Mouse (Mus musculus) regulatory T cell (primary cell): Measurements from ENCODE around the gene Gpr34.

ENCODE experiments used
- in situ Hi-C: fragments of 300-600 bp; cut with MboI, MseI; formaldehyde crosslinking; loops from one replicate; pipeline ENCODE4 v1.15.1; 2025; ENCODE audit warnings: high pct_unique_total_duplicates

Gpr34 gene

GRCm38 (mm10) chrX:13631599-13632283, at the start of gene Gpr34:
Gene Gpr34, plus strand, starts transcription at chrX:13632089.
- in situ Hi-C loops = no loop called here

DNA sequence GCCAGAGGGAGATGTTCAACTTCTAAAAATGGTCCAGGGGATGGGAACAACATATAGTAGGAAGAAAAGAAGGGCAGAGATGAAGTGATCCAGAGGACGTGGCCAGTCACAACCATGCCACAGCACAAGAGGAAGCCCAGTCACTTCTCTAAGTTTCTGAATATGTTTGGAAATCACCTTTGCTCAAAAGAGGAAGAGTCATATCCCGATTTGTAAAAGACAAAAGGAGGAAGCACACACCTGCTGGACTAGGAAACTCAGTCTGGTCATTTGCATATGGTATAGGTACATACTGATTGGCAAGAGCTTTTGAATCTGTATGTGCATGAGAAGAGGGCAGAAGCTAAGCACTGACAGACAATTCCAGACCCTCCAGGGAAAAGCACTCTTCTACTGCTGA, 32.5 kb upstream of the Gpr34 start:
- in situ Hi-C loops = no loop called here

- in situ Hi-C loops = no loop called here
Measured at GRCm38 (mm10) chrX:13599966-13600365, 31.9 kb upstream of the Gpr34 start.

DNA sequence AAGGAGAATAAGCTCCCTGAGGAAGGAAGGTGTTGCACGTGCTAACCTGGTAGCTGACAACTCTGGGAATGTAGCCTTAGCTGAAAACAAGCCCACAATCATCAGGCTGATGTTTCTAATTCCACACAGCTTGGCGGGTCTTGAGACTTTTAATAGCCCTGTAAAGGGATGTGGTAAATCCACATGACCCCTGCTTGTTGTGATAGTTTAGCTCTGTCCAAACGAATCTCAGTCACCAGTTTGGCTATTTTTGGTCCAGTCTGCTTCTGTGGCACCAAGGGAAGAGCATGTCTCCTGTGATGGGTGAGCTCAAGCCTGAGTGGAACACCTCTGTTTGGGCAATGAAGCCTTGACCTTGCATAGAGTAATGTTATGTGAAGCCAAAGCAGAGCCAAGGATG, 25.1 kb upstream of the Gpr34 start:
- in situ Hi-C loops = no loop called here

GRCm38 (mm10) chrX:13607752-13608151, 24.1 kb upstream of the Gpr34 start:
- in situ Hi-C loops = no loop called here

GRCm38 (mm10) chrX:13611114-13611513, 20.8 kb upstream of the Gpr34 start:
- in situ Hi-C loops = no loop called here

GRCm38 (mm10) chrX:13612115-13612514, 19.8 kb upstream of the Gpr34 start:
- in situ Hi-C loops = no loop called here

- in situ Hi-C loops = no loop called here
Measured at GRCm38 (mm10) chrX:13616726-13617125, 15.2 kb upstream of the Gpr34 start.

DNA sequence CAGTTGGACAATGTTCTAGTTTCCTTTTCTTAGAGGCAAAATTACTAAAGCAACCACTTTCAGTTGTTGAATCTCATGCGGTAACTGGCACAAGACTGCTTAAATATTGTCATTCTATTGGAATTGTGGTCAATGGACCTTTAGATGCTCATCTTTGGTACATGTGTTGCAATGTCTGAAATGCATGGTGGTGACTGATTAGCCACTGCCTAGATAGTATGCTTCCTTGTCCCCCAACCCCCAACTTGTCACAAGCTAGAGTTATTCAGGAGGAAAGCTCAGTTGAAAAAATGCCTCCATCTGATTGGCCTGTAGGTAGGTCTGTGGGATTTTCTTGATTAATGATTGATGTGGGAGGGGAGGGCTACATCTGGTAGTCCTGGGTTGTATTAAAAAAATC, 14.6 kb upstream of the Gpr34 start:
- in situ Hi-C loops = no loop called here

GRCm38 (mm10) chrX:13618476-13618875, 13.4 kb upstream of the Gpr34 start:
- in situ Hi-C loops = no loop called here

- in situ Hi-C loops = no loop called here
Measured at GRCm38 (mm10) chrX:13621473-13621872, 10.4 kb upstream of the Gpr34 start.

DNA sequence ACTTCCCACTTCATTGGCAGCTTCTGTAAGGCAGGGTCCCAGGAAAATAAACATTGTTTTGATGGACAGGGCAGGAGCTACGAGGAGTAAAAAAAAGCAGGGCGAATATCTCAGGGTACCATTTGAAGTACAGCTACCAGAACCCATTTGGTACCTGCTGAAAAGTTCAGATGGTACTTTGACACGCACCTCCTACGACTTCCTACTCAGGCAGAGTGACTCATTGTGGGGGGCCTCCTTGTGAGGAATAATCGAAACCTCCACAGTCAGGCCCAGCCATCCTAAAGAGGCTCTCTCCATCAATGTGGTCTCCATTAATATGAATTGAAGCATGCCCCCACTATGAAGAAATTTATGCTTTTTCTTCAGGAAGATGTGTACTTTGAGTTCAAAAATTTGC, 9.2 kb upstream of the Gpr34 start:
- in situ Hi-C loops = no loop called here

DNA sequence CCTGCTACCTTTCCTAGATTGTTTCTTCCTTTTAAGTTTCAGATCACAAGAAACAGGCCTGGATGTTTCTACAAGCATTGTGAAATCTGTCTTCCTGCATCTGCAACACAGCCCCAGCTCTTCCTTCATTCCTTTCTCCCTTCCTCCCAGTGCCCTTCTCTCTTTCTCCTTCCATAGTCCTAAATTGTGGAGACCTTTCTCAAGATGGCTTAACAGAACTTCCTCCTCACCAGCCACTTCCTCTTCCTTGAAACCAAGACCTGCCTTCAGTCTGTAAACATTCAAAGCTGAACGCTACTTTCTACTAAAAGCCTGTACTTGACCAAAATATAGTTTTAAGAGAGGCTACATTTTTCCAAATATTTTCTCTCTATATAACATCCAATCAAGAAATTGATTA, 4.5 kb downstream of the Gpr34 start:
- in situ Hi-C loops = no loop called here

GRCm38 (mm10) chrX:13638894-13639293, 7.0 kb downstream of the Gpr34 start:
- in situ Hi-C loops = no loop called here

GRCm38 (mm10) chrX:13651889-13652288, 20.0 kb downstream of the Gpr34 start:
- in situ Hi-C loops = loop anchor here (5.0 to 10.0 kb wide), 2 partner anchors 77 to 185 kb away; partner anchors contain the start of gene Nyx

DNA sequence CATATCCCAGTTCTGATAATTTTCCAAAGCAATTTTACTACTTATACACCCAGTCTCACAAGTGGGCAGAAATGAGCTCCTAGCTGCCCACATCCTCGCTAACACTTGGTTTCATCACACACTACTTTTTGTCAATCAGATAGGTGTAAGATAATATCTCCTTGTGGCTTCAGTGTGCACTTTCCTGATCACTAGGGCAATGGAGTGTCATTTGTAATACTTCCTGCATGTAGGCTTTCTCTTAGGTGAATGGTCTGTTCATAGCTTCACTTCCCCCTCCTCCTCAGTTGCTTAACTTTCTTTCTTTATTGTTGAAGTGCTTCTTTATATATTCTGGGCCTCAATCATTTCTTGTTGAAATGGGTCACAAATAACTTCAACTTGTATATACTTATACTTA, 20.4 kb downstream of the Gpr34 start:
- in situ Hi-C loops = loop anchor here (5.0 to 10.0 kb wide), 2 partner anchors 77 to 185 kb away; partner anchors contain the start of gene Nyx

GRCm38 (mm10) chrX:13655005-13655421, 23.1 kb downstream of the Gpr34 start:
- in situ Hi-C loops = loop anchor here (5.0 to 10.0 kb wide), 2 partner anchors 80 to 443 kb away; no protein-coding TSS in a partner anchor

DNA sequence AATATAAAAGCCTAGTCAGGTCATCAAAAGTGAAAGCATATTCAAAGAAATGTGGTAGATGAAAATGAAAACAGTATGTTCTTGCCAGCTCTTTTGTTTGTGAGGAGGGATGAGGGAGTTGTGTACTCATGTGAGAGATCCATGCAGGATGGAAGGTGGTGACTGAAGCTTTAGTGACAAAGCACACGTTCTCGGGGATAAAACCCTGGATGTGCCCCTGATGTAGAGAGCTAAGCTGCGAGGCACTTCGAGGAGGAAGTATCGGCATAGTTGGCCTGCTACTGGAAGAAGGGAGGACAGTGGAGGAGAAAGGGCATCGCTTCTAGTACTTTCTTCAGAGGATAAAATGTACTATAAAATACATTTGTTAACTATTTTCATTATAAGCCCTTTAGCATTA, 24.0 kb downstream of the Gpr34 start:
- in situ Hi-C loops = loop anchor here (5.0 to 10.0 kb wide), 2 partner anchors 81 to 444 kb away; no protein-coding TSS in a partner anchor

GRCm38 (mm10) chrX:13656721-13657120, 24.8 kb downstream of the Gpr34 start:
- in situ Hi-C loops = loop anchor here (5.0 to 10.0 kb wide), 2 partner anchors 82 to 444 kb away; no protein-coding TSS in a partner anchor

DNA sequence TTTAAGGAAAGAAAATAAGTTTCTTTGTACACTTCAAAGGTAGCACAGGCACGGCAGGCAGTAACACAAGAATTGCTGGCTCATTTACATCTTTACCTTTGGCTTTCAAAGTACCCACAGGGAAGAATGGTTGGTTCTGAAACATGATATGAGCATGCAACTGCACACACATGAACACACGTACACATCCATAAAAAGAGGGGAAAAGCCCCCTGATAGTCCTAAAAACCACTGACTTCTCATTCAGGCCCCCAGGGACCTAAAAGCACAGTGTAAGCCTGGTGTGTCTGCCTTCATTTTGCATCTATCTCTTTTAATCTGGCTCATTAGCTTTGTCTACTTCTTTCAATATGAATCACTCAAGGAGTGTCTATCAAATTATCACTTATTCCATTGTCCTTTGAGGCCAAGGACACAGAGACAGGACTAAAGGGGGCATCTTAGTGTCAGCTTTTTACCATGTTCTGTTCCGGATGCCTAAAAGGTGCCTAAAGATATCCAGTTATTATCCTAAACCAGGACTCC, 26.8 kb downstream of the Gpr34 start:
- in situ Hi-C loops = loop anchor here (5.0 to 10.0 kb wide), 2 partner anchors 84 to 446 kb away; no protein-coding TSS in a partner anchor

DNA sequence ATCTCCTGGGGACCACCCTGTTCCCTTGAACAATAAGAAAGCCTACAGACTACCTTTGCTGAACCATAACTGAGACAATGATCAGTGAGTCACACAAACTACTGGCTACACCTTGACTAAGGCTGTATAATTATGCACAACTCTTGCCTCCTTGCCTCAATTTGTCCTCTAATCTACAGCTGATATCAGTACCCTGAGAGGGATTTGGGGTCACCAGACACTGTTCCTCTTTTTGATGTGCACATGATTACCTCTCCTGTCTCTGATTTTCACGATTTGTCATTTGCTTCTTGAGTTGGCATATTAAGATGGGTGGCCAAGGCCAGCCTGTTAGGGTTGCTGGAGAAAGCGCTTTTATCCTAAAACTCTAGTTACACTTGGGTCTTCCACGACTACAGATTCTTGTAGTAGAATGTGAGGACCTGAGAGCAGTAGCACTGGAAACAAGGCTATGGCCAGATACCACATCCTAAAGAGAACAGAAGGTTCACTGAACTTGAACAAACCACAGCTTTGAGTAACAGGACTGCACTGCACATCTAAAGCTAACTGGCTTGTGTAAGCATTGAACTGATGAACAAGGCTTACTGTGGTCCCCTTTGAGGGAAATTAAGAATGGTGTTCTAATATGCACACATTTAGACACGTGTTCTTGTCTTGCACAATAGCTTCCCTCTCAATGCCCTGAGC, 27.5 kb downstream of the Gpr34 start:
- in situ Hi-C loops = loop anchor here (5.0 to 10.0 kb wide), 2 partner anchors 85 to 447 kb away; no protein-coding TSS in a partner anchor

GRCm38 (mm10) chrX:13661063-13661462, 29.2 kb downstream of the Gpr34 start, which contains the start of gene Gpr82:
Gene Gpr82, plus strand, starts transcription at chrX:13661363.
- in situ Hi-C loops = no loop called here
